Mouse (Mus musculus): ENCODE data around the gene Gclc. TPM values are rescaled to one million over a fixed set of nuclear protein-coding genes. Genes with fewer than 3 reads are reported as not detected.

The Gclc gene
- total RNA-seq (2022): 10 to 100 TPM; 45.7 to 50.4 (median 49.4) TPM

GRCm38 (mm10) chr9:77753853-77754727 lies at the start of gene Gclc:
Gene Gclc, plus strand, starts transcription at chr9:77754535.
- DNase-seq (ENCODE audit: low spot score in 2 of 2): peak; percentile 83 to 86

- DNase-seq (ENCODE audit: low spot score in 2 of 2): no peak
Measured at GRCm38 (mm10) chr9:77706515-77706914, 47.8 kb upstream of the Gclc start.

GRCm38 (mm10) chr9:77707433-77708139 lies 46.7 kb upstream of the Gclc start:
- no peak for DNase-seq (ENCODE audit: low spot score in 2 of 2)

GRCm38 (mm10) chr9:77708950-77709349 lies 45.4 kb upstream of the Gclc start:
- DNase-seq (ENCODE audit: low spot score in 2 of 2): no peak

- DNase-seq (ENCODE audit: low spot score in 2 of 2): no peak
Measured at GRCm38 (mm10) chr9:77711021-77711569, 43.2 kb upstream of the Gclc start.

- no peak for DNase-seq (ENCODE audit: low spot score in 2 of 2)
Measured at GRCm38 (mm10) chr9:77712816-77713215, 41.5 kb upstream of the Gclc start.

- no peak for DNase-seq (ENCODE audit: low spot score in 2 of 2)
Measured at GRCm38 (mm10) chr9:77713301-77713700, 41.0 kb upstream of the Gclc start.

GRCm38 (mm10) chr9:77715262-77715661 lies 39.1 kb upstream of the Gclc start:
- no peak for DNase-seq (ENCODE audit: low spot score in 2 of 2)

GRCm38 (mm10) chr9:77716009-77716408 lies 38.3 kb upstream of the Gclc start:
- DNase-seq (ENCODE audit: low spot score in 2 of 2): no peak

GRCm38 (mm10) chr9:77717831-77718435 lies 36.4 kb upstream of the Gclc start:
- no peak for DNase-seq (ENCODE audit: low spot score in 2 of 2)

GRCm38 (mm10) chr9:77718816-77719411 lies 35.4 kb upstream of the Gclc start:
- DNase-seq (ENCODE audit: low spot score in 2 of 2): no peak

- no peak for DNase-seq (ENCODE audit: low spot score in 2 of 2)
Measured at GRCm38 (mm10) chr9:77719675-77720074, 34.7 kb upstream of the Gclc start.

GRCm38 (mm10) chr9:77722381-77722780 lies 32.0 kb upstream of the Gclc start:
- no peak for DNase-seq (ENCODE audit: low spot score in 2 of 2)

- DNase-seq (ENCODE audit: low spot score in 2 of 2): no peak
Measured at GRCm38 (mm10) chr9:77724216-77724615, 30.1 kb upstream of the Gclc start.

- no peak for DNase-seq (ENCODE audit: low spot score in 2 of 2)
Measured at GRCm38 (mm10) chr9:77725448-77725847, 28.9 kb upstream of the Gclc start.

- no peak for DNase-seq (ENCODE audit: low spot score in 2 of 2)
Measured at GRCm38 (mm10) chr9:77726018-77726684, 28.2 kb upstream of the Gclc start.

GRCm38 (mm10) chr9:77727012-77727411 lies 27.3 kb upstream of the Gclc start:
- no peak for DNase-seq (ENCODE audit: low spot score in 2 of 2)

GRCm38 (mm10) chr9:77732067-77732466 lies 22.3 kb upstream of the Gclc start:
- no peak for DNase-seq (ENCODE audit: low spot score in 2 of 2)

GRCm38 (mm10) chr9:77737298-77738041 lies 16.9 kb upstream of the Gclc start:
- DNase-seq (ENCODE audit: low spot score in 2 of 2): no peak

GRCm38 (mm10) chr9:77741452-77741851 lies 12.9 kb upstream of the Gclc start:
- DNase-seq (ENCODE audit: low spot score in 2 of 2): no peak

Data from left cerebral cortex, adult 8-10 months (tissue).